Mouse (Mus musculus) heart, adult 2 months (tissue): ENCODE measurements at regions not wholly inside any gene's neighbourhood (a gene's known extent, or its start where the extent isn't known, plus 50 kb on each side); places are given as distances from the start of the nearest gene placed in this dataset.
A peak's percentile ranks its signal among the peaks of the same experiment; 100 is the strongest.

Source experiments
- CTCF ChIP-seq: fragments of 200-600 bp; IDR thresholded peaks from 2 replicates; pipeline ENCODE4 v1.8.1; 2022; ENCODE audit warnings: antibody characterized with exemption, mild to moderate bottlenecking, moderate library complexity
- EP300 ChIP-seq: fragments of 200-500 bp; IDR thresholded peaks from 2 replicates; pipeline ENCODE4 v1.6.1; 2011; ENCODE audit warnings: low read depth, low read length, control low read depth; ENCODE audit not compliant: insufficient read depth
- POLR2A ChIP-seq: fragments of 200-500 bp; IDR thresholded peaks from 2 replicates; pipeline ENCODE4 v1.6.1; 2011; ENCODE audit warnings: mild to moderate bottlenecking, low read depth, low read length, control low read depth; ENCODE audit not compliant: insufficient read depth

DNA sequence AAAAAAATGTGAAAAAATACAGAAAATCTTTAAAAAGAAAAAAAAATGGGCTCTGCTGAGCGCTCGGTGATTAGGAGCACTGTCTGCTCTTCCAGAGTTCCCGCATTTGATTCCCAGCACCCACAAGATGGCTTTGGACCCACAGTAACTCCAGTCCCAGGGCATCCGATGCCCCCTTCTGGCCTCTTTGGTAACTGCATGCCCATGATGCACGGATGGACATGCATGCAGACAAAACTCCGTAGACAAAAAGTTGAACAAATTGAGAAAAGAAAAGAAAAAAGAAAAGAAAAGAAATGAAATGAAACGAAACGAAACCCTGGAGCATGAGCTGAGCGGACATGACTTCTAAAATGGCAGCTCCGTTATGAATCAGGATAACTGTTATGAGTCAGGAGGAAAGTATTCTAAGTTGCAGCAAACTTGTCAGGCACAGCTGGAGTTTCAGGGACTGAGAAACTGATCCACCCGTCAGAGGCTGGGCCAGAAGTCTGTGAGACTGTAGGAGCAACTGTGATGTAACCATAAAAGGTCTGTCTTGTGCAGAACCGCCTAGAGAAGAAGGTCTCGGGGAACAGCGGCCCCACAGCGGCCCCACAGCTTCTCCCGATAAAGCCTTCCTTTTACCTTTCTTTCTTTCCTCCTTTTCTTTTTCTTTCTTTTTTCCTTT is 102.3 kb upstream of the Ubr2 start:
- peak; percentile 57 for TF ChIP-seq CTCF
- no peak for TF ChIP-seq POLR2A
- no peak for TF ChIP-seq EP300
